Mouse (Mus musculus): ENCODE measurements around the gene Tab1.
"Not testable (repeated sequence)": the region's sequence is repeated elsewhere in the genome, so short reads cannot be mapped to it uniquely, and the experiment has no call there.

Tab1 gene

GRCm38 (mm10) chr15:80105490-80106410 is 27.2 kb upstream of the Tab1 start:
- DNase-seq (ENCODE audit: low read depth, low spot score), result no peak

GRCm38 (mm10) chr15:80107143-80107542 is 25.8 kb upstream of the Tab1 start:
- no peak for DNase-seq (ENCODE audit: low read depth, low spot score)

GRCm38 (mm10) chr15:80107575-80107974 is 25.4 kb upstream of the Tab1 start:
- no peak for DNase-seq (ENCODE audit: low read depth, low spot score)

GRCm38 (mm10) chr15:80111436-80111835 is 21.5 kb upstream of the Tab1 start:
- DNase-seq (ENCODE audit: low read depth, low spot score), result no peak

GRCm38 (mm10) chr15:80112499-80112898 is 20.4 kb upstream of the Tab1 start:
- no peak for DNase-seq (ENCODE audit: low read depth, low spot score)

- DNase-seq (ENCODE audit: low read depth, low spot score), result no peak
Measured at GRCm38 (mm10) chr15:80114414-80114813, 18.5 kb upstream of the Tab1 start.

GRCm38 (mm10) chr15:80115256-80115655 is 17.7 kb upstream of the Tab1 start:
- no peak for DNase-seq (ENCODE audit: low read depth, low spot score)

- DNase-seq (ENCODE audit: low read depth, low spot score), result no peak
Measured at GRCm38 (mm10) chr15:80115866-80116794, 16.8 kb upstream of the Tab1 start.

- DNase-seq (ENCODE audit: low read depth, low spot score), result no peak
Measured at GRCm38 (mm10) chr15:80117154-80117553, 15.8 kb upstream of the Tab1 start.

- no peak for DNase-seq (ENCODE audit: low read depth, low spot score)
Measured at GRCm38 (mm10) chr15:80119076-80119475, 13.9 kb upstream of the Tab1 start.

- no peak for DNase-seq (ENCODE audit: low read depth, low spot score)
Measured at GRCm38 (mm10) chr15:80121721-80122325, 11.1 kb upstream of the Tab1 start.

- DNase-seq (ENCODE audit: low read depth, low spot score), result not testable (repeated sequence)
Measured at GRCm38 (mm10) chr15:80122431-80122830, 10.5 kb upstream of the Tab1 start.

- no peak for DNase-seq (ENCODE audit: low read depth, low spot score)
Measured at GRCm38 (mm10) chr15:80124651-80125050, 8.3 kb upstream of the Tab1 start.

GRCm38 (mm10) chr15:80127191-80127590 is 5.7 kb upstream of the Tab1 start:
- peak; percentile 65 for DNase-seq (ENCODE audit: low read depth, low spot score)

GRCm38 (mm10) chr15:80129982-80130381 is 2.9 kb upstream of the Tab1 start:
- no peak for DNase-seq (ENCODE audit: low read depth, low spot score)

GRCm38 (mm10) chr15:80130689-80131088 is 2.2 kb upstream of the Tab1 start:
- DNase-seq (ENCODE audit: low read depth, low spot score), result no peak

GRCm38 (mm10) chr15:80131421-80131820 is 1.5 kb upstream of the Tab1 start:
- no peak for DNase-seq (ENCODE audit: low read depth, low spot score)

- DNase-seq (ENCODE audit: low read depth, low spot score), result no peak
Measured at GRCm38 (mm10) chr15:80132452-80132851, 475 bp upstream of the Tab1 start.

GRCm38 (mm10) chr15:80133682-80134449 is 939 bp downstream of the Tab1 start:
- DNase-seq (ENCODE audit: low read depth, low spot score), result no peak

- no peak for DNase-seq (ENCODE audit: low read depth, low spot score)
Measured at GRCm38 (mm10) chr15:80134450-80134847, 1.5 kb downstream of the Tab1 start.

GRCm38 (mm10) chr15:80135499-80135898 is 2.6 kb downstream of the Tab1 start:
- no peak for DNase-seq (ENCODE audit: low read depth, low spot score)
